Mouse (Mus musculus): ENCODE data around the gene Slc2a6. TPM values are rescaled to one million over a fixed set of nuclear protein-coding genes. Genes with fewer than 3 reads are reported as not detected.

Gene Slc2a6
- total and polyA plus RNA-seq, 2 experiments from 2014 or later = 16.7 to 30.9 TPM

DNA sequence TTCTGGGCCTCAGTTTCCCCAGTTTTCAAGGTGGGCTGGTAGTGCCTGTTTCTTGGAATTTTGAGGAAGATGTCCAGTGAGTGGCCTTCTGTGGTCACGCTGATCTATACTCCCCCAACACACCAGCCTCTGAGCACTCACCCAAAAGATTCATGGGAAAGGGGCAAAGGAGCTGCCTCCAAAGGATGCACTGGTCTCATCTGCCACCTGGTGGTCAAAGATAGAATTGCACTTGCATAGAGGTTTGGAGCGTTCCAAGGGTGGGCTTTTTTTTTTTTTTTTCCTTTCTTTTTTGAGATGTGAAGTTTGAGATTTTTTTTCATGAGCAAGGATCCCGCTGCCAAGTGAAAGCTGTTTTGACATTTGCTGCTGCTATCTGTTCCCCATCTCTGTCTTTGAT is 10.8 kb upstream of the Slc2a6 start:
- DNase-seq (ENCODE audit: low spot score) (peak; percentile 88), ATAC-seq (peak; percentile 61)
- Histone ChIP-seq H3K36me3 (ENCODE audit: insufficient read depth, low read length) (no peaks in the 10 kb centered on the region), H3K4me2 (ENCODE audit: low read depth, low read length) (no peak overlapping the region), H3K9ac (replicated peaks; ENCODE audit: low read length) (no peak overlapping the region), H3K4me3 (ENCODE audit: low read length) (no peak overlapping the region), H3K27me3 (ENCODE audit: insufficient read depth, low read length) (no peaks in the 10 kb centered on the region), H3K9me3 (ENCODE audit: low read length) (no peaks in the 10 kb centered on the region), H3K27ac (no peak overlapping the region), H3K4me1 (ENCODE audit: insufficient read depth, low read length) (no peaks in the 10 kb centered on the region)
- TF ChIP-seq CTCF (IDR thresholded peaks at IDR 0.05; ENCODE audit: low read depth) = peak; percentile 96
- 6% methylated on average over 3 of the region's 3 CpGs for WGBS

DNA sequence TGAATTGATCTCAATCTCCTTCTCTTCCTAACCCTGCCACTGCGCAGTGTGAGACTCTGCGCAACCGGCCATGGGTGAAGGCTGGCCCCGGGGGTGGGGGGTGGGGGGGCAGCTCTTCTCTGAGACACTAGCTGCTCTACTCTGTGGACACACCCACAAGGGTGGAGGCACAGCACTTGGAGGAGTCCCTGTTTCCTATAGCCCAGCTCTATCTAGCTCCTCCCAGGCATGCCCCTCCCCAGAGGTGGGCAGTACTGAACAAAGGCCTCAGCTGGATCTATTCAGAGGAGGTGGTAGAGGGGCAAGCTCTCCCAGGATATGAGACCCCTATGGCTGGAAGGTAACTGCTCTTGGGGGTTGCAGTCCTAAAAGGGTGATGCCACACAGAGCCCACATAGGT is 9.2 kb upstream of the Slc2a6 start:
- Histone ChIP-seq H3K4me3 (ENCODE audit: low read length) (no peak overlapping the region), H3K4me2 (ENCODE audit: low read depth, low read length) (no peak overlapping the region), H3K9me3 (ENCODE audit: low read length) (no peaks in the 10 kb centered on the region), H3K27ac (no peak overlapping the region), H3K9ac (replicated peaks; ENCODE audit: low read length) (no peak overlapping the region), H3K36me3 (ENCODE audit: insufficient read depth, low read length) (no peaks in the 10 kb centered on the region), H3K4me1 (ENCODE audit: insufficient read depth, low read length) (no peaks in the 10 kb centered on the region), H3K27me3 (ENCODE audit: insufficient read depth, low read length) (no peaks in the 10 kb centered on the region)
- no peak for ATAC-seq
- no peak for TF ChIP-seq CTCF (IDR thresholded peaks at IDR 0.05; ENCODE audit: low read depth)
- WGBS = 65% methylated on average over 4 of the region's 4 CpGs
- no peak for DNase-seq (ENCODE audit: low spot score)

GRCm38 (mm10) chr2:27036003-27036402 is 8.2 kb upstream of the Slc2a6 start:
- Histone ChIP-seq H3K36me3 (ENCODE audit: insufficient read depth, low read length) (no peaks in the 10 kb centered on the region), H3K4me2 (ENCODE audit: low read depth, low read length) (no peak overlapping the region), H3K4me3 (ENCODE audit: low read length) (no peak overlapping the region), H3K27ac (no peak overlapping the region), H3K9me3 (ENCODE audit: low read length) (no peaks in the 10 kb centered on the region), H3K9ac (replicated peaks; ENCODE audit: low read length) (no peak overlapping the region), H3K27me3 (ENCODE audit: insufficient read depth, low read length) (no peaks in the 10 kb centered on the region), H3K4me1 (ENCODE audit: insufficient read depth, low read length) (no peaks in the 10 kb centered on the region)
- 72% methylated on average over 3 of the region's 3 CpGs for WGBS
- DNase-seq (ENCODE audit: low spot score) (no peak), ATAC-seq (no peak)
- no peak for TF ChIP-seq CTCF (IDR thresholded peaks at IDR 0.05; ENCODE audit: low read depth)

- 73% methylated on average over 2 of the region's 2 CpGs for WGBS
- peak; percentile 34 for TF ChIP-seq CTCF (IDR thresholded peaks at IDR 0.05; ENCODE audit: low read depth)
- ATAC-seq (no peak), DNase-seq (ENCODE audit: low spot score) (no peak)
- no peak overlapping the region for H3K27ac ChIP-seq
- no peak overlapping the region for H3K4me2 ChIP-seq (ENCODE audit: low read depth, low read length)
- no peaks in the 10 kb centered on the region for H3K9me3 ChIP-seq (ENCODE audit: low read length)
- H3K4me1 ChIP-seq (ENCODE audit: insufficient read depth, low read length) = peaks cover 4% of the 10 kb centered on the region
- H3K4me3 ChIP-seq (ENCODE audit: low read length) = no peak overlapping the region
- no peak overlapping the region for H3K9ac ChIP-seq (replicated peaks; ENCODE audit: low read length)
- H3K36me3 ChIP-seq (ENCODE audit: insufficient read depth, low read length) = no peaks in the 10 kb centered on the region
- no peaks in the 10 kb centered on the region for H3K27me3 ChIP-seq (ENCODE audit: insufficient read depth, low read length)
These were observed 4.6 kb upstream of the Slc2a6 start for GRCm38 (mm10) chr2:27032361-27032760.

DNA sequence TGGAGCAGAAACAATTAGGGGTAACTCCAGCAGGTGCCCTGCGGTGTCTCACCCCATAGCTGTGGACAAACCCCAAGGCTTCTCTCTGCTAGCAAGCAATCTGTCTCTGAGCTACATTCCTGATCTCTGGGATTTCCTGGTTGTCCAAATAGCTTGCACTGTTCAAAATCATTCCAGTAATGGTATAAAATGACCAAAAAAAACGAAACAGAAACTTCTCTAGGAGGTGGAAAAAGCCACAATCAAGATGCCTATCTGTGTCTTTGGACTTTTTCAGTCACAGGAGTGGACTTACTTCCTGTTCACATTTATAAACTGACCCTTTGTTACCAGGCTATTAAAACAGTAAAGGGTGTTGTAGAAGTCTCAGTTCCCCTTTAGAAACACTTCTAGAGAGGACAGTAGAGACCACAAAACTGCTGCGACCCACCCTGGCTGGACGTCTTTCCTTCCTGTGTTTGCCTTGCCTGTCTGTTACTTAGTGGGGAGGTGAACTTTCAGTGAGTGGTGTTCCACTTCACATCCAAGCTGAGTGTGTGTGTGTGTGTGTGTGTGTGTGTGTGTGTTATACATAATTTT is 728 bp upstream of the Slc2a6 start:
- H3K4me3 ChIP-seq (ENCODE audit: low read length) = peak overlapping the region; percentile 34
- H3K9me3 ChIP-seq (ENCODE audit: low read length) = no peaks in the 10 kb centered on the region
- peaks cover 12% of the 10 kb centered on the region for H3K4me1 ChIP-seq (ENCODE audit: insufficient read depth, low read length)
- WGBS = 68% methylated on average over 4 of the region's 4 CpGs
- no peak for ATAC-seq
- H3K36me3 ChIP-seq (ENCODE audit: insufficient read depth, low read length) = no peaks in the 10 kb centered on the region
- H3K27ac ChIP-seq = peak overlapping the region; percentile 71
- H3K4me2 ChIP-seq (ENCODE audit: low read depth, low read length) = peak overlapping the region; percentile 58
- DNase-seq (ENCODE audit: low spot score) = no peak
- peak overlapping the region; percentile 42 for H3K9ac ChIP-seq (replicated peaks; ENCODE audit: low read length)
- H3K27me3 ChIP-seq (ENCODE audit: insufficient read depth, low read length) = no peaks in the 10 kb centered on the region
- no peak for TF ChIP-seq CTCF (IDR thresholded peaks at IDR 0.05; ENCODE audit: low read depth)

GRCm38 (mm10) chr2:27026857-27027617 is 761 bp downstream of the Slc2a6 start:
- Histone ChIP-seq H3K27ac (peak overlapping the region; percentile 71), H3K4me3 (ENCODE audit: low read length) (peak overlapping the region; percentile 34), H3K36me3 (ENCODE audit: insufficient read depth, low read length) (no peaks in the 10 kb centered on the region), H3K4me2 (ENCODE audit: low read depth, low read length) (peak overlapping the region; percentile 58), H3K9ac (replicated peaks; ENCODE audit: low read length) (peak overlapping the region; percentile 42), H3K4me1 (ENCODE audit: insufficient read depth, low read length) (peaks cover 12% of the 10 kb centered on the region), H3K9me3 (ENCODE audit: low read length) (no peaks in the 10 kb centered on the region), H3K27me3 (ENCODE audit: insufficient read depth, low read length) (no peaks in the 10 kb centered on the region)
- TF ChIP-seq CTCF (IDR thresholded peaks at IDR 0.05; ENCODE audit: low read depth) = no peak
- ATAC-seq (no peak), DNase-seq (ENCODE audit: low spot score) (no peak)
- 60% methylated on average over 10 of the region's 10 CpGs for WGBS

DNA sequence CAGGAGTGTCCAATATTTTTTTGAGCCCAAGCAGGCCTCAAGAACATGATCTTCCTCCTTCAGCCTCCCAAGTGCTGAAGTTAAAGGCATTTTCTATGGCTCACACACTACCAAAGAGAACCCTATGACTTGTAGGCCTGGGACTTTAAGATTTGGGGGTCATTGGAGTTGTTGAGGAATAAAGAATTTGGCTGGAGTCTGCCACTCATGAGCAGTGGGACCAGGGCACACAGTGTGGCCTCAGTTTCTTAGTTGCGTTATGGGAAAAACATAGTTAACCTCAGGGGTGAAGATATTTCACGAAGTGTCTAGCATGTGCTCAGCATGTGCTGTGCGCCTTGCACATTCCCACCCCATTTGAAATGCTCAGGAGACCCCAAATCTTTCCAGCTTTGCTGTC is 1.5 kb downstream of the Slc2a6 start:
- ATAC-seq (no peak), DNase-seq (ENCODE audit: low spot score) (no peak)
- no peaks in the 10 kb centered on the region for H3K9me3 ChIP-seq (ENCODE audit: low read length)
- H3K27me3 ChIP-seq (ENCODE audit: insufficient read depth, low read length) = no peaks in the 10 kb centered on the region
- no peak for TF ChIP-seq CTCF (IDR thresholded peaks at IDR 0.05; ENCODE audit: low read depth)
- H3K4me3 ChIP-seq (ENCODE audit: low read length) = no peak overlapping the region
- H3K4me2 ChIP-seq (ENCODE audit: low read depth, low read length) = peak overlapping the region; percentile 58
- H3K27ac ChIP-seq = no peak overlapping the region
- peaks cover 12% of the 10 kb centered on the region for H3K4me1 ChIP-seq (ENCODE audit: insufficient read depth, low read length)
- H3K9ac ChIP-seq (replicated peaks; ENCODE audit: low read length) = no peak overlapping the region
- H3K36me3 ChIP-seq (ENCODE audit: insufficient read depth, low read length) = no peaks in the 10 kb centered on the region
- 89% methylated on average over 3 of the region's 3 CpGs for WGBS

All from hindbrain, postnatal 0 days (tissue).